Mouse (Mus musculus): Measurements from ENCODE around the gene 2900011O08Rik. TPM values are rescaled to one million over a fixed set of nuclear protein-coding genes. Genes with fewer than 3 reads are reported as not detected.
A peak's percentile ranks its signal among the peaks of the same experiment; 100 is the strongest.

Gene 2900011O08Rik
- polyA plus RNA-seq, 1 experiment from 2014 or later, result not detected

DNA sequence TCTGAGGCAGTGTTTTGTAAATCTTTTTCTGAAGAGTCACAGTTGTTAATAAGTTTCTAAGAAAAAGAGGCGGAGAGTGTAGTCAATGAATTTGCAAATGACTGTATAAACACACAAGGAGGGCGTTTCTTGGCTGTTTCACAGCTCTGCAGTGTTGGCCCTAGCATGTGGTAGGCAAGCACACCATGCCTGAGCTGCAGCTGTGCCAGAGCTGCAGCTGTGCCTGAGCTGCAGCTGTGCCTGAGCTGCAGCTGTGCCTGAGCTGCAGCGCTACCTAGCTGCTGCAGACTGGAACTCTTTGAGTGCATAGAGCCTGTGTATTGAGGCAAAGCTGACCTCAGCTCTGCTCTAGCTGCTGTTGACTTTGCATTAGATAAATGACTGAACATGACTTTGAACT, 17.8 kb downstream of the 2900011O08Rik start:
- H3K4me2 ChIP-seq (ENCODE audit: low read depth, low read length), result peak overlapping the region; percentile 48; the same call in 1 of the 2 replicates
- no peak overlapping the region; the same call in 1 of the 2 replicates for H3K27ac ChIP-seq (ENCODE audit: low read depth)
- ATAC-seq (peak; percentile 82), DNase-seq (peak; percentile 28)
- H3K4me3 ChIP-seq (ENCODE audit: low read depth, low read length), result no peak overlapping the region
- H3K27me3 ChIP-seq (ENCODE audit: insufficient read depth, low read length), result no peaks in the 10 kb centered on the region
- H3K9ac ChIP-seq (replicated peaks), result no peak overlapping the region
- no peaks in the 10 kb centered on the region; the same call in 1 of the 2 replicates for H3K4me1 ChIP-seq (ENCODE audit: insufficient read depth)
- WGBS (ENCODE audit: insufficient replicate concordance), result 29% methylated on average over 3 of the region's 3 CpGs
- no peaks in the 10 kb centered on the region for H3K36me3 ChIP-seq (replicated peaks; ENCODE audit: insufficient read depth, low read length)
- TF ChIP-seq CTCF (IDR thresholded peaks at IDR 0.05; ENCODE audit: low read depth), result peak; percentile 59
- no peak for TF ChIP-seq EP300 (IDR thresholded peaks at IDR 0.05; ENCODE audit: low read depth)
- H3K9me3 ChIP-seq (ENCODE audit: low read length), result no peaks in the 10 kb centered on the region

GRCm38 (mm10) chr16:14004726-14005125, 18.3 kb downstream of the 2900011O08Rik start:
- no peak for DNase-seq
- peak; percentile 58; the same call in 1 of the 2 replicates for ATAC-seq
- Histone ChIP-seq H3K4me1 (ENCODE audit: insufficient read depth) (no peaks in the 10 kb centered on the region; the same call in 1 of the 2 replicates), H3K9me3 (ENCODE audit: low read length) (no peaks in the 10 kb centered on the region), H3K27me3 (ENCODE audit: insufficient read depth, low read length) (no peaks in the 10 kb centered on the region), H3K27ac (ENCODE audit: low read depth) (no peak overlapping the region), H3K4me2 (ENCODE audit: low read depth, low read length) (no peak overlapping the region), H3K36me3 (replicated peaks; ENCODE audit: insufficient read depth, low read length) (no peaks in the 10 kb centered on the region), H3K9ac (replicated peaks) (no peak overlapping the region), H3K4me3 (ENCODE audit: low read depth, low read length) (no peak overlapping the region)
- no peak for TF ChIP-seq EP300 (IDR thresholded peaks at IDR 0.05; ENCODE audit: low read depth)
- TF ChIP-seq CTCF (IDR thresholded peaks at IDR 0.05; ENCODE audit: low read depth), result no peak
- 55% methylated on average over 2 of the region's 2 CpGs for WGBS (ENCODE audit: insufficient replicate concordance)

GRCm38 (mm10) chr16:14005266-14005665, 18.9 kb downstream of the 2900011O08Rik start:
- DNase-seq, result no peak
- Histone ChIP-seq H3K4me2 (ENCODE audit: low read depth, low read length) (no peak overlapping the region), H3K4me1 (ENCODE audit: insufficient read depth) (no peaks in the 10 kb centered on the region; the same call in 1 of the 2 replicates), H3K36me3 (replicated peaks; ENCODE audit: insufficient read depth, low read length) (no peaks in the 10 kb centered on the region), H3K27me3 (ENCODE audit: insufficient read depth, low read length) (no peaks in the 10 kb centered on the region), H3K9ac (replicated peaks) (no peak overlapping the region), H3K4me3 (ENCODE audit: low read depth, low read length) (no peak overlapping the region), H3K9me3 (ENCODE audit: low read length) (no peaks in the 10 kb centered on the region), H3K27ac (ENCODE audit: low read depth) (no peak overlapping the region)
- ATAC-seq, result no peak
- TF ChIP-seq EP300 (IDR thresholded peaks at IDR 0.05; ENCODE audit: low read depth) (no peak), CTCF (IDR thresholded peaks at IDR 0.05; ENCODE audit: low read depth) (no peak)
- WGBS (ENCODE audit: insufficient replicate concordance), result 68% methylated on average over 4 of the region's 4 CpGs

- TF ChIP-seq CTCF (IDR thresholded peaks at IDR 0.05; ENCODE audit: low read depth) (no peak), EP300 (IDR thresholded peaks at IDR 0.05; ENCODE audit: low read depth) (no peak)
- H3K4me2 ChIP-seq (ENCODE audit: low read depth, low read length), result no peak overlapping the region
- no peak overlapping the region for H3K4me3 ChIP-seq (ENCODE audit: low read depth, low read length)
- no peaks in the 10 kb centered on the region; the same call in 1 of the 2 replicates for H3K4me1 ChIP-seq (ENCODE audit: insufficient read depth)
- no peak overlapping the region for H3K27ac ChIP-seq (ENCODE audit: low read depth)
- DNase-seq (no peak), ATAC-seq (no peak)
- H3K9ac ChIP-seq (replicated peaks), result no peak overlapping the region
- H3K27me3 ChIP-seq (ENCODE audit: insufficient read depth, low read length), result no peaks in the 10 kb centered on the region
- H3K9me3 ChIP-seq (ENCODE audit: low read length), result no peaks in the 10 kb centered on the region
- WGBS (ENCODE audit: insufficient replicate concordance), result 78% methylated on average over 2 of the region's 2 CpGs
- H3K36me3 ChIP-seq (replicated peaks; ENCODE audit: insufficient read depth, low read length), result no peaks in the 10 kb centered on the region
Measured at GRCm38 (mm10) chr16:14008081-14008480, 21.7 kb downstream of the 2900011O08Rik start.

DNA sequence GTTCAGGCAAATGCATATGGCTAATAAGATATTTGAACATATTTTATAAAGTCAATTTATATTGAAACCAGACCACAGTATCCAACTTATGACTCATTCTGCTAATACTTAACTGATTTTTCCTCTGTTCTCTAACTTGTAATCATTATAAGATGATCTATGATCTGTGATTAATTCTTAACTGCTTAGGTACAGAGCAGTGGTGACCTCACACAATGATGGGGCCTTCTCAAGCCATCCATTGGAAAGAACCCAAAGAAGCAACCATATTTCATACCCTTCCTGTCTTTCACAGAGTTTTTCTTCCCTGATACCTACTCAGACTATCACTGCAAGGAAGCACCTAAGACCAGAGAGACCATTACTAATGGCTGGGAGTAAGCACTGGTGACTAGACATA, 22.3 kb downstream of the 2900011O08Rik start:
- H3K4me3 ChIP-seq (ENCODE audit: low read depth, low read length), result no peak overlapping the region
- H3K4me2 ChIP-seq (ENCODE audit: low read depth, low read length), result no peak overlapping the region
- TF ChIP-seq CTCF (IDR thresholded peaks at IDR 0.05; ENCODE audit: low read depth) (no peak), EP300 (IDR thresholded peaks at IDR 0.05; ENCODE audit: low read depth) (no peak)
- H3K9ac ChIP-seq (replicated peaks), result no peak overlapping the region
- H3K4me1 ChIP-seq (ENCODE audit: insufficient read depth), result no peaks in the 10 kb centered on the region; the same call in 1 of the 2 replicates
- ATAC-seq (no peak), DNase-seq (no peak)
- no peaks in the 10 kb centered on the region for H3K27me3 ChIP-seq (ENCODE audit: insufficient read depth, low read length)
- no peak overlapping the region for H3K27ac ChIP-seq (ENCODE audit: low read depth)
- H3K36me3 ChIP-seq (replicated peaks; ENCODE audit: insufficient read depth, low read length), result no peaks in the 10 kb centered on the region
- no peaks in the 10 kb centered on the region for H3K9me3 ChIP-seq (ENCODE audit: low read length)

GRCm38 (mm10) chr16:14009966-14010365, 23.6 kb downstream of the 2900011O08Rik start:
- no peak for ATAC-seq
- TF ChIP-seq CTCF (IDR thresholded peaks at IDR 0.05; ENCODE audit: low read depth), result no peak
- no peak for TF ChIP-seq EP300 (IDR thresholded peaks at IDR 0.05; ENCODE audit: low read depth)
- 80% methylated on average over 4 of the region's 4 CpGs for WGBS (ENCODE audit: insufficient replicate concordance)

DNA sequence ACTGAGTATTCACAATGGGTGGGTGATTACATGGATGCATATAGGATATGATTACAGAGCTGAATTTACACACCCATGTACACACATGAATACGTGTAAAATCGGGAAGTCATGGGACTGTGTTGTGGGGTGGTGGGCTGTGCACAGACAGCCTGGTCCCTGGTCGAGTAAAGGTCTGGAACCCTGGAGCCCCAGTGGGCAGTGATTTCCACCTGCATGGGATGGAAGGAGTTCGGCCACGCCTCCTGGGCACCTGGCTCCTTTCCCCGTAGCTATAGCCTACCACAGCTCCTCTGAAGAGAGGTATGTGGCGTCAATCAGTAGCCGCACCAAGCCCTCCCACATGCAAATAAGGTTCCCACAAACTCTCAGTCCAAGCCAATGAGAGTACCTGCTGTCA, 30.9 kb downstream of the 2900011O08Rik start:
- no peak for ATAC-seq
- TF ChIP-seq CTCF (IDR thresholded peaks at IDR 0.05; ENCODE audit: low read depth) (no peak), EP300 (IDR thresholded peaks at IDR 0.05; ENCODE audit: low read depth) (no peak)
- no peaks in the 10 kb centered on the region for H3K4me1 ChIP-seq (ENCODE audit: insufficient read depth)
- H3K9me3 ChIP-seq (ENCODE audit: low read length), result no peaks in the 10 kb centered on the region
- 85% methylated on average over 8 of the region's 8 CpGs for WGBS (ENCODE audit: insufficient replicate concordance)
- no peak for DNase-seq
- no peak overlapping the region for H3K4me2 ChIP-seq (ENCODE audit: low read depth, low read length)
- H3K27me3 ChIP-seq (ENCODE audit: insufficient read depth, low read length), result no peaks in the 10 kb centered on the region
- no peak overlapping the region for H3K4me3 ChIP-seq (ENCODE audit: low read depth, low read length)
- H3K9ac ChIP-seq (replicated peaks), result no peak overlapping the region
- no peak overlapping the region for H3K27ac ChIP-seq (ENCODE audit: low read depth)
- no peaks in the 10 kb centered on the region for H3K36me3 ChIP-seq (replicated peaks; ENCODE audit: insufficient read depth, low read length)

More at GRCm38 (mm10) chr16:14009966-14010365, 23.6 kb downstream of the 2900011O08Rik start:
- Histone ChIP-seq H3K9me3 (ENCODE audit: low read length) (no peaks in the 10 kb centered on the region), H3K4me3 (ENCODE audit: low read depth, low read length) (no peak overlapping the region), H3K27me3 (ENCODE audit: insufficient read depth, low read length) (no peaks in the 10 kb centered on the region), H3K9ac (replicated peaks) (no peak overlapping the region), H3K4me1 (ENCODE audit: insufficient read depth) (no peaks in the 10 kb centered on the region; the same call in 1 of the 2 replicates), H3K27ac (ENCODE audit: low read depth) (no peak overlapping the region), H3K36me3 (replicated peaks; ENCODE audit: insufficient read depth, low read length) (no peaks in the 10 kb centered on the region), H3K4me2 (ENCODE audit: low read depth, low read length) (no peak overlapping the region)
- no peak for DNase-seq
